Mouse (Mus musculus) embryonic facial prominence, embryonic 15.5 days (tissue): ENCODE measurements at regions not wholly inside any gene's neighbourhood (a gene's known extent, or its start where the extent isn't known, plus 50 kb on each side); places are given as distances from the start of the nearest gene placed in this dataset.
A peak's percentile ranks its signal among the peaks of the same experiment; 100 is the strongest.

Experiments
- ATAC-seq: fragments of 200-750 bp; cut with Nextera tagmentation; 2 replicates; pipeline ENCODE4 v1.8.0; 2017; ENCODE audit warnings: low read depth, moderate TSS enrichment; ENCODE audit not compliant: insufficient number of reproducible peaks, low FRiP score, low TSS enrichment
- H3K27ac ChIP-seq: fragments of 300-500 bp; sonication (generic); replicated peaks from 2 replicates; pipeline ENCODE4 v1.5.1; 2015; ENCODE audit warnings: mild to moderate bottlenecking, inconsistent platforms
- H3K27me3 ChIP-seq: fragments of 300-500 bp; sonication (generic); 2 replicates; pipeline ENCODE4 v1.6.1; 2015; ENCODE audit warnings: inconsistent platforms
- H3K36me3 ChIP-seq: fragments of 300-500 bp; sonication (generic); 2 replicates; pipeline ENCODE4 v1.6.1; 2015; ENCODE audit warnings: mild to moderate bottlenecking, inconsistent platforms
- H3K4me1 ChIP-seq: fragments of 300-500 bp; sonication (generic); 2 replicates; pipeline ENCODE4 v1.6.1; 2015; ENCODE audit warnings: inconsistent platforms
- H3K4me2 ChIP-seq: fragments of 300-500 bp; sonication (generic); replicated peaks from 2 replicates; pipeline ENCODE4 v1.6.1; 2015; ENCODE audit warnings: mild to moderate bottlenecking, inconsistent platforms
- H3K4me3 ChIP-seq: fragments of 300-500 bp; sonication (generic); replicated peaks from 2 replicates; pipeline ENCODE4 v1.5.1; 2015; ENCODE audit warnings: mild to moderate bottlenecking, inconsistent platforms
- H3K9ac ChIP-seq: fragments of 300-500 bp; sonication (generic); 2 replicates; pipeline ENCODE4 v1.6.1; 2015; ENCODE audit warnings: inconsistent platforms
- H3K9me3 ChIP-seq: fragments of 300-500 bp; sonication (generic); replicated peaks from 2 replicates; pipeline ENCODE4 v1.6.1; 2016; ENCODE audit warnings: inconsistent platforms
- WGBS: fragments of 180-500 bp; shearing (Covaris S2); methylation state at CpG from one replicate; pipeline ENCODE4 v1.1.7; 2015; 5-methylcytosine and 5-hydroxymethylcytosine counted together

- ATAC-seq, result no peak
- Histone ChIP-seq H3K4me3 (no peak overlapping the region), H3K36me3 (no peaks in the 10 kb centered on the region), H3K27me3 (no peaks in the 10 kb centered on the region), H3K4me1 (no peaks in the 10 kb centered on the region), H3K9me3 (no peaks in the 10 kb centered on the region), H3K9ac (no peak overlapping the region), H3K27ac (no peak overlapping the region), H3K4me2 (no peak overlapping the region)
- WGBS, result 67% methylated on average over 7 of the region's 7 CpGs
These were observed 204.4 kb upstream of the Klf12 start for GRCm38 (mm10) chr14:100488837-100489236.

DNA sequence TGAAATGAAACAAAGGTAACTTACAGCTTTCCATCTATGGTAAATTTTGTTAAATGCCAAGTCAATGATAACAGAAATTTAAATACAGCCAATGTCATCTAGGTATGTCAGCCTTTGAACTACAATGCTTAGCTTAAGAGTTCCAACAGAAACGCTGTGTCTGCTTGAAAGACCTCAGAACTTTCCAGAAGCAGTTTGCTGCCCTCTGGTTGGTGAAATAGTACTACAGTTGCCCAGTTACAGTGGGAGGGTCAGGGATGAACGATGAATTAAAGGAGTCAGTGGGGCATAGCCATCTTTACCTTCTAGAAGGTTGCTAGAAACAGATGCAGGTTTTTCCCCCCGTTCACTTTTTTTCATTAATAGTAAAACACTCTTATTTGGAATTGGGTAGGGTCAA is 201.0 kb upstream of the Klf12 start:
- no peak for ATAC-seq
- Histone ChIP-seq H3K4me3 (no peak overlapping the region), H3K4me2 (no peak overlapping the region), H3K9ac (no peak overlapping the region), H3K27me3 (no peaks in the 10 kb centered on the region), H3K36me3 (no peaks in the 10 kb centered on the region), H3K9me3 (no peaks in the 10 kb centered on the region), H3K27ac (no peak overlapping the region), H3K4me1 (no peaks in the 10 kb centered on the region)
- WGBS, result 68% methylated on average over 3 of the region's 3 CpGs

GRCm38 (mm10) chr14:100484101-100484500 is 199.6 kb upstream of the Klf12 start:
- H3K9ac ChIP-seq, result no peak overlapping the region
- H3K27me3 ChIP-seq, result no peaks in the 10 kb centered on the region
- WGBS, result 68% methylated on average over 5 of the region's 5 CpGs
- no peak for ATAC-seq
- no peak overlapping the region for H3K4me2 ChIP-seq
- H3K27ac ChIP-seq, result no peak overlapping the region
- H3K9me3 ChIP-seq, result no peaks in the 10 kb centered on the region
- H3K4me3 ChIP-seq, result no peak overlapping the region
- H3K36me3 ChIP-seq, result no peaks in the 10 kb centered on the region
- no peaks in the 10 kb centered on the region for H3K4me1 ChIP-seq

- peak; percentile 80 for ATAC-seq
- Histone ChIP-seq H3K36me3 (no peaks in the 10 kb centered on the region), H3K4me3 (peak overlapping the region; percentile 40), H3K9me3 (no peaks in the 10 kb centered on the region), H3K4me1 (no peaks in the 10 kb centered on the region), H3K27me3 (no peaks in the 10 kb centered on the region), H3K9ac (no peak overlapping the region), H3K4me2 (peak overlapping the region; percentile 68), H3K27ac (no peak overlapping the region)
- WGBS, result 5% methylated on average over 22 of the region's 22 CpGs
These were observed 193.3 kb upstream of the Klf12 start for GRCm38 (mm10) chr14:100477595-100478380.

DNA sequence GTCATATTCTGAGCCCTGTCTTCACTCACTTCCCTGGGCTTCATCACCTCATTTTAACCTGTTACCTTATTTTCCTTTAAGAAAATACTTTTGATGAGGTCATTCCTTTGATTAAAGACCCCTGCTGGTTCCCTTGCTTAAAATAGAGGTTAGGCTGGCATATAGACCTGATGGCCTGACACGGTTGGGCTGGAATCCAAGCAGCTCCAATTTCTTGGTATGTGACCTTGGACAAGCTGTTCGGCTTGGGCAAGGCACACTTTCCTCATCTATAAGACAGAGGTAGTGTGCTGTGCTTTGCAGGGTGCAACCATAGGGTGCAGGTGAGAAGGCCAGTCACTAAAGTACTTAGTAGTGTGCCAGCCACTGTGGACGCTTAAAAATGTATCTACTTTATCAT is 183.8 kb upstream of the Klf12 start:
- Histone ChIP-seq H3K9ac (no peak overlapping the region), H3K4me2 (no peak overlapping the region), H3K9me3 (no peaks in the 10 kb centered on the region), H3K27ac (no peak overlapping the region), H3K4me3 (no peak overlapping the region), H3K27me3 (no peaks in the 10 kb centered on the region), H3K4me1 (no peaks in the 10 kb centered on the region), H3K36me3 (no peaks in the 10 kb centered on the region)
- 76% methylated on average over 3 of the region's 3 CpGs for WGBS
- no peak for ATAC-seq

GRCm38 (mm10) chr14:100462321-100462720 is 177.8 kb upstream of the Klf12 start:
- Histone ChIP-seq H3K4me1 (peaks cover 32% of the 10 kb centered on the region), H3K9ac (no peak overlapping the region), H3K36me3 (no peaks in the 10 kb centered on the region), H3K27ac (0 out of 2 replicates have a peak overlapping the region, but pooled peaks have one; percentile 8), H3K4me2 (no peak overlapping the region), H3K9me3 (no peaks in the 10 kb centered on the region), H3K27me3 (no peaks in the 10 kb centered on the region), H3K4me3 (no peak overlapping the region)
- WGBS, result 80% methylated on average over 6 of the region's 6 CpGs
- ATAC-seq, result no peak

- peaks cover 32% of the 10 kb centered on the region for H3K4me1 ChIP-seq
- peak overlapping the region; percentile 36 for H3K4me2 ChIP-seq
- WGBS, result 28% methylated on average over 12 of the region's 12 CpGs
- H3K27ac ChIP-seq, result peak overlapping the region; percentile 66
- no peaks in the 10 kb centered on the region for H3K27me3 ChIP-seq
- peak; percentile 83 for ATAC-seq
- no peak overlapping the region for H3K9ac ChIP-seq
- H3K9me3 ChIP-seq, result no peaks in the 10 kb centered on the region
- no peak overlapping the region for H3K4me3 ChIP-seq
- H3K36me3 ChIP-seq, result no peaks in the 10 kb centered on the region
These were observed 176.9 kb upstream of the Klf12 start for GRCm38 (mm10) chr14:100461141-100462043.

DNA sequence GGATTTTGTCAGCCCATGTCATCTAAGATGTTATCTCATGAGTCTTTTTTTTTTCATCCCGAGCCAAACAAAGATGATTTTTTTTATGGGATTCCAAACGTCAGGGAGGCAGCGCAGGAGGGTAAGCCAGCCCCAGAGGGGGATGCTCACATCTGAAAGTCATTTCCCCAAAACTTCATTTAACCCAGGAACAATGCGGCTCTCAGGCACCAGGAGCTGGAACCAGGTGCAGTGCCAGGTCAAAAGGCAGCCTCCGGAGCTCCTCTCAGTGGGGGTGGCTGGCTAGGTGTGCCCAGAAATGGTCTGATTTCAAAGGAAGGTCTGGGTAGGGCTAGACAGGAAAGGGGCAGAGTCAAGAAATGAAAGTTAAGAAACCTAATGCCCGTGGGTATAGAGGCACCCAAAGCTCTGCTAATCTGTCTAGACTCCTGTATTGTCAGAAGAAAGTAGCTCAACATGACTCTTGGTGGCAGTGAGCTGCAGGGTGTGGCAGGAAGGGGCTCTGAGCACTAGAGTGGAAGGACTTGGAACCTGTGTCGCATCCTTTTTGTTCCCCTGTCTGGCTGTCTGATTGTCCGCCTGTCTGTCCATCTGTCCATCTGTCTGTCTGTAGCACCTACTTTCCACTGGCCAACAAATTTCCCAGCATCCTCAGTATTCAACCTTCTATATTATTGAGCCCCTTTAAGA is 175.3 kb upstream of the Klf12 start:
- Histone ChIP-seq H3K4me1 (peaks cover 32% of the 10 kb centered on the region), H3K36me3 (no peaks in the 10 kb centered on the region), H3K9ac (no peak overlapping the region), H3K4me3 (peak overlapping the region; percentile 4), H3K9me3 (no peaks in the 10 kb centered on the region), H3K27me3 (no peaks in the 10 kb centered on the region), H3K4me2 (peak overlapping the region; percentile 37), H3K27ac (0 out of 2 replicates have a peak overlapping the region, but pooled peaks have one; percentile 17)
- ATAC-seq, result 0 out of 2 replicates have a peak, but pooled peaks have one; percentile 51
- WGBS, result 13% methylated on average over 8 of the region's 8 CpGs

- H3K4me2 ChIP-seq, result peak overlapping the region; percentile 37
- H3K4me3 ChIP-seq, result peak overlapping the region; percentile 4
- no peak overlapping the region for H3K9ac ChIP-seq
These were observed 174.4 kb upstream of the Klf12 start for GRCm38 (mm10) chr14:100458727-100459447.

GRCm38 (mm10) chr14:100457870-100458726 is 173.6 kb upstream of the Klf12 start:
- no peak for ATAC-seq
- Histone ChIP-seq H3K9me3 (no peaks in the 10 kb centered on the region), H3K27ac (no peak overlapping the region)

More at GRCm38 (mm10) chr14:100458727-100459447, 174.4 kb upstream of the Klf12 start:
- H3K36me3 ChIP-seq, result no peaks in the 10 kb centered on the region
- H3K27me3 ChIP-seq, result no peaks in the 10 kb centered on the region
- H3K4me1 ChIP-seq, result peaks cover 32% of the 10 kb centered on the region
- ATAC-seq, result peak; percentile 75
- H3K27ac ChIP-seq, result no peak overlapping the region
- 20% methylated on average over 9 of the region's 9 CpGs for WGBS
- H3K9me3 ChIP-seq, result no peaks in the 10 kb centered on the region

More at GRCm38 (mm10) chr14:100457870-100458726, 173.6 kb upstream of the Klf12 start:
- Histone ChIP-seq H3K36me3 (no peaks in the 10 kb centered on the region), H3K4me3 (no peak overlapping the region), H3K4me1 (peaks cover 32% of the 10 kb centered on the region), H3K4me2 (no peak overlapping the region), H3K27me3 (no peaks in the 10 kb centered on the region), H3K9ac (no peak overlapping the region)
- 48% methylated on average over 7 of the region's 7 CpGs for WGBS
